Mouse (Mus musculus) layer of hippocampus, adult 9-11 months (tissue): ENCODE measurements at regions not wholly inside any gene's neighbourhood (a gene's known extent, or its start where the extent isn't known, plus 50 kb on each side); places are given as distances from the start of the nearest gene placed in this dataset.
A peak's percentile ranks its signal among the peaks of the same experiment; 100 is the strongest.
"Not testable (repeated sequence)": the region's sequence is repeated elsewhere in the genome, so short reads cannot be mapped to it uniquely, and the experiment has no call there.

Experiments
- DNase-seq: peaks from one replicate; pipeline ENCODE4 v3.0.0; 2022

DNA sequence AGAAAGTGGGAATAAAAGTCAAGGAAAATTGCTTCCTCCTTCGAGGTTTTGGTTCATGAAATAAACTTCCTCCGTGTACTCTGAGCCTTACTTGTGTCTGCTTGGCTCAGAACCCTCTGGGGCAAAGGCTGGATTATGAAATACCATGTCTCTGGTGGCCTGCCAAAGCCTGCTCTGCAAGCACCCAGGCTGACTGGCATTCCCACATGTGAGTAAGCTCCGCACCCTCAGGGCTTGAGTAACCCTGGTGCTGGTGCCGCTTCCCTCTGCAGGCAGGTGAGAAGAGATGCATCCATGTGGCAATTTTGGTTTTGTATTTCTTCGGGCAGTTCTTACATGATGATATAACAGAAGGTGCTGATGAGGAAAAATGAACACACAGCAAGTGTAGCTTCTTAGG is 66.0 kb downstream of the Nr2f2 start:
- no peak for DNase-seq

DNA sequence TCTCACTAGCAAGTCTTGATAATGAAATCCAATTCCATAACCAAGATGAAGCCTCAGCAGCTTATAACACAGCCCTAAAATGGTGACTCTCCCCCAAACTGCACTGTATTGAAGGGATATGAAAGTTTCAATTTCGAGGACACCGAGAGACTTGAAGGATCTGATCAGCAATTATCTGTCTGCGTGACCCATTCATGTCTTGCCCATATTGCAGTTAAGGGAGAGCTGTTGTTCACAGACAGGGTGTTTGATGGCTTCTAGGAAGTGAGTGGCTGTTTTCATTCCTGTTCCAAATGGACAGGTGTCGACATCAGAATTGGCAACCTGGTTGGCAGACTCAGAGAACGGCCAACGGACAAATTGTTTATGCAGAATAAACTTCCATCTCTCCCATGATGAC is 75.1 kb downstream of the Nr2f2 start:
- no peak for DNase-seq

DNA sequence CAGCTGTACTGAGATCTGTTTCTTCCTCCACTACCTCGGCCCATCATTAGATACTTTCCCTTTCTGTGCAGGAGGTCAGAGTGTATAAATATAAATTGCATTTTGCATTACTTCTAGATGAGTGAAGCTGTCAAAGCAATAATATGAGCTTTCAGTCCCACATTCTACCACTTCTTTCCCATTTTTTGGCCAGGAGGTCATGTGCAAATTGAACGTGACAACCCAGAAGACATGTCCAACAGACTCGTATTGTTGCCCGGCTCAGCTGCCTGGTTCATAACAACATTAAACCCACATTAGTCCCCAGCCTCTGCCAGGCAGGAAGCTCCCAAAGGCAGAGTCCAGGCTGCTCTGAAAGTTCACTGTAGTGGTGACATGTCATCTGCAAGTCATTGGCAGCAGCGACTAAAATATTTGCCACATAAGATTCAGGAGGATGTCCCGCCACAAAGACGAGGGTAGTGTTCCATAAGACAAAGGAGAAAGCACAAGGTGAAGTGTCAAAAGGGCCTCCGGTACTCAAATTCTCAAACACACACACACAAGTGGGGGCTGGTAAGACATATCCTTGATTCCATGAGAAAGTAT is 75.7 kb downstream of the Nr2f2 start:
- no peak for DNase-seq

DNA sequence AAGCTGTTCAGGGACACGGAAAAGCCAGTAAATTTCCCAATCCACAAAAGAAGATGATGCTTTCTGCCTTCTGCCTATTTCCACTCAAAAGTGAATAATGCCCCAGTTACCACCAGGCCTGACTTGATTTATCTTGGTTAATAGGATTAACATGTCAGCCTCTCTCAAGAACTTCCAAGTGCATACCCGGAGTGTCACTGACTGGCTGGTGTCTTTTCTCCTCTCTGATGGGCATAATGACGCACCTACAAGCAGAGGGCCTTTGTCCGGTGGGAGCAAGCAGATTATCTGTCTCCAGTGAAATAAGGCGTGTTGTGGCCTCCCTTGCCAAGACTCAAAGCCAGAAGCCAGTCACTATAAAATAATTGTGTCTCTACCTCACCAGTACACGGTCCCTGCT is 76.3 kb downstream of the Nr2f2 start:
- DNase-seq, result no peak

DNA sequence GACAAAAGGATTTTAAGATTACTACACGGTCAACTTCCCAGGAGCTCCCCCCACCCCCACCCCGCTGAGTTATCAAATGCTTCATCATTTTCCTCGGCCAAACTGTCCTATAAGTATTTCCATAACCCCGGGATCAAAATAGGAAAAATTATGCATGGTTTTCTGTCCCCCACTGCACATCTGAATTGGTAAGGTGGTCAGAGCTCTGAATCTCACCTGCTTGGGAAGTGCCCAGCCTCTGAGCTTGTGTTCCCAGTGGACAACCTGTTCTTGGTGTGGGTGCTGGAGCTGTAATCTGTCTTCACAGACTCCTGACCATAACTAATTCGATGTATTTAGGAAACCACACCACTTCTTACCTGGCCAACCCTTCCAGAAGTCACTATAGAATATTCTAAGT is 77.9 kb downstream of the Nr2f2 start:
- no peak for DNase-seq

DNA sequence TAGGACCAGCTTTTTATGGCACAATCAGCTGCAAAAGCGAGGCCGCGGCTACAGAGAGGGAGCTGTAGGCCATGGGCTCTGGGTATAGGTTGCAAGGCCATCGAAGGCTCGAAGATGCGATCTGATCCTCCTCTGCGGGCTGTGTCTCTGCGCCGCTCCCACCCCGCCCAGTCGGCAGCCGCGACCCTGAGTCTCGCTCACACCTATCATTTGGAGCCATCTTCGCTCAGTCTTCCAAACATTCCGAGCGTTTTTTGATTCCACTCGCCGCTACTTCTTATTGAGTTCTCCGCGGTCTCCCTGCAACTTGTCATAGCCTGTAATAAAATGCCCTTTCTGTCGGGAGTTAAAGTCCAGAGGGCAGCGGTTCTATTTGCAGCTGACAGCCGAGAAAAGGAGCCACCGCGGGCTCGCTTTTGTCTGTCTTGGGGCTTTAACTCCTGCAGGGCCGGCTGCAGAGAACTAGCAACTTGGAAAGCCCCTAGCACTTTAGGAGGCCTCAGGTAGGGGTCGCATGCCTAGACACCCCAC is 78.6 kb downstream of the Nr2f2 start:
- DNase-seq, result no peak

DNA sequence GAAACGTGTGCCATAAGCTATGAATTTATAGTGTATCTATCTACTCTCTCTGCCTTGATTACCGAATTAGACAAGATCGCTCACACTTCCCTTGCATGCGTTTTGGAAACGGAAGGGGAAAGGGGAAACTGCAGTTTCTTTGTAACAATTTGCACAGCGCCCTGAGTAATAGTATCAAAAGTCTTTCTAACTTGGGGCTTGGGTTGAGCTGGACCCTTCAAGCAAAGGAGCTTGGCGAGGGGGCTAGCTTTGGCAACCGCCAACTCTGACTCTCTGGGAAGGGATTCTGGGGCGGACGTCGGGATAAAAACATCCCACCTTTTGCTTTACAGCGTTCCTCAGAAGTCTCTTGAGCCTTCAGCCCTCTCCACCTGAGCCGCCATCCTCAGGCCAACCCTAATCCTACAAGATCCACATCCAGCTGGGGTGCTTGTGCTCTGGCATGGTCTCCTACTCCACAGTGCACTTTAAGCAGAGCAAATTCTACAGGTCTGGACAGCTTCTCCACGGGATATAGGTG is 79.6 kb downstream of the Nr2f2 start:
- no peak for DNase-seq

DNA sequence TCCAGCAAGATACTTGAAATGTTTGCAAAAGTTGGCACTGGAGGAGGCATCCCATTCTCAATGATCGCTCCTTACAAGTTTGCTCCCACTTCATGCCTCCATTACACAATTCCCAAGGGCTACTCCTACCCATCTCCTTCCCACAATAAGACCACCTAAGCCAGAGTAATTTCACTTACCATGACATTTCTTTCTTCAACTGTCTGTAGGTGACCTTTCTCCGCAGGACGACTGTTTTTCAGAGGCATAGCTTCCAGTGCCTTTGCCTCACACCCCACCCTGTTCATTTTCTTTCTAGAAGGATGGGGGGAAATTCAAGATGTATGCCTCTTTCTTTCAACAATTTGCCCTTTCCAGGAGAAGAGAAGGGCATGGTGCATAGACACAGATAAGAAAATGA is 81.2 kb downstream of the Nr2f2 start:
- DNase-seq, result no peak

DNA sequence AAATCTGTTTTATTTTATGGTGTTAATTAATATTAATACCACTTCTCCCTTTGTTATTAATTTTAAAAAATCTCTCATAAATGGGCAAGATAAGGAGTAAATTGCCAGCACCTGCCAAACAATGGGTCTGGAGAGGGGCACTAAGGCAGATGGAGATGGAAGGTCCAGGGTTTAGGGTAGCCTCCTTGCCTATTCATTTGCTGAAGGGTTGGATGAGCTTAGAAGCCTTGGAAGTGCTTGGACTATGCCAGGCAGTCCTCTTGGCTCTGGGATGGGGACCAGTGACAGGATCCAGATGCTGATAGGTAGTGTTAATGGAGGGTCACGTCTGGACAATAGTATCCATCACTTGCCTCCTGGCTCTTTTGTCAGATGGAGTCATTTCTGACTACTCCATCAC is 82.7 kb downstream of the Nr2f2 start:
- no peak for DNase-seq

DNA sequence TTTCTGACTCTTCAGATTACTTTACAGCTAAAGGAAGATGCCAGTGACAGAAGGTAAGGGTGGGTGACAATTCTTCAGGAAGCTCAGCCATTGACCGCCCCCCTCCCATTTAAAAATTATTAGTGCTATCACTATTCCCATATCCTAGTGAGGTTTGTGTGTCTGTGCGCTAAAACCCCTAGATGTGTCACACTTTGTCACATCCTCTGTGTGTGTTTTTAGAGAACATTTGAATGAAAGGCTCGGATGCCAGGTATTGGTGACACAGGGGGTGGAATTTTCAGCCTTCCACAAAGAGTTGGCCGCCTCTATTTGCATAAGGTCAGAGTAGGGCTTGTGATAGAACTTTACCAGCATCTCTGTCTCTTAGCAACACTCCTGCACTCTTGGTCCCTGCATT is 83.4 kb downstream of the Nr2f2 start:
- no peak for DNase-seq

DNA sequence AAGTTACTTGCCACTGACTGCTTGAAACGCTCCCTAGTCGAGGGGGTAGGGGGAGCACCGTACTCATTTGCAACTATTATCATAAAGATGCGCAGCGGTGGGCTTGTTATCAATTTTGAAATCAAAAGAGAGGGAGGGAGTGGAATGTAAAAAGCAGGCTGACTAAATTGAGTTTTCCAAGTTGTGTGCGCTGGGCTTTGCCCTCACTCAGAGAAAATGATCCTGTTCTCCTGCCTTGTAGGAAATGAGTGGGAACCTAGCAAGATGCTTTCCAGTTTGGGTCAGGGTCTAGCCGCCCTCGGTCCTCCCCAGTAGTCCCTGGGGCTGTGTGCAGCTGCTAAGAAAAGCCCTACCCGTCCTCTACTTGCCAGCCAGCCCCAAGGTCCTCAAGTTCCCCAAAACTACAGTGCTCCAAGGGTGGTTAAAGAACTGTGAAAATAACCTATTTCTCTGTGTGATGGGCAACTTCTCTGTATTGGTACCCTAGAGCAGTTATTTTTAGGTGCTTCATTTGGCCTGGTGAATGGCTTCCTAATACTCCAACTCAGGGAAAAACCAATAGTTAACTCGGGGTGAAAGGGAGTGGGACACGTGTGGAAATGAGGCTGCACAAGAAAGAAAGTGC is 84.5 kb downstream of the Nr2f2 start:
- no peak for DNase-seq

DNA sequence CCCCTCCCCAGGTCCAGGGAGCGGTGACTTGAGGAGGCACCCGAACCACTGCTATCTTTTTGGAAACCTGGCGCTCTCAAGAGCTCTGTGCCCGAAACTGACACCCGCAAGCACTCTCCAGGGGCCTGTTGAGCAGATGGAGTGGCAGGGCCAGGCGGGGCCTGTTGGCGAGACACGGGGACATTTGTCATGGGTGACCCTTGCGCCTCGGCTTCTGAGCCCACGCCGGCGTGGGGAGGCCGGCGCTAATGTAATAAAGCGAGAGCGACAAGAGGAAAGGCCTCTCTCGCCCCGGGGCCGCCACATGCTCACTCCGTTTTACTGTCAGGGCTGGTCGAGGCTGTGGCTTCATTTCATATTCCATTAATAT is 85.2 kb downstream of the Nr2f2 start:
- no peak for DNase-seq

DNA sequence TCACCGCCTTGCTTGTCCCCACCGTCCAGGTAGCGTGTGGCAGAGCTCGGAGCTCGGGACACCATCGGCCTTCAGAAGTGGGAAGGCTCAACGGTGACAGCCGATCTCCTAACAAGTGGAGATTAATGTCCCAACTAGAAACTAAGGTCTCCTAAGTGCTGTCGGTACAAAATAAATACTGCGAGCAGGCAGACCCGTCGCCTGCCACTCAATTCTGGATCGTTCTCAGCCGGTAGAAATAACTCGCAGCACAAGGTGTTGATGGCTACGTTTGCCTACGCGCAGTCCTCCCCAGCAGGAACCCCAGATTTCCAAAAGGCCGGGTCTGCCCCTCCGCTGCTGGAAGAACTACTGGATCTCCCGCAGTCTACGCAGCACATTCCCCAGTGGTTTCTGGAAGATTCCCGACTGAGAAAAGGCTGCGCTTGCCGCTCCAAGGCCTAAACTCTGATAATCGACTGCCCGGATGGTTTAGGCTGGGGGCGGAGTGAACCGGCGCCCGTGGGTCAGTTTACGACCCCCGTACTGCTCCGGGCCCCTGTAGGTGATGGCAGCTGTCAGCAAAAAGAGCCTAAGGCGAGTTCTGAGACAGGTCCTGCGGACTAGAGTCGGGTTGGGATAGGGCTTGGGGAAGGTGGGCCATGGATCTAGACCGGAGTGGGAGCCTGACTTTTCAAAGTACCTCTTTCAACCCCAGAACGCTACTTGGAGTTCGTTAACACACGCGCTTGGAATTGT is 85.7 kb downstream of the Nr2f2 start:
- no peak for DNase-seq

DNA sequence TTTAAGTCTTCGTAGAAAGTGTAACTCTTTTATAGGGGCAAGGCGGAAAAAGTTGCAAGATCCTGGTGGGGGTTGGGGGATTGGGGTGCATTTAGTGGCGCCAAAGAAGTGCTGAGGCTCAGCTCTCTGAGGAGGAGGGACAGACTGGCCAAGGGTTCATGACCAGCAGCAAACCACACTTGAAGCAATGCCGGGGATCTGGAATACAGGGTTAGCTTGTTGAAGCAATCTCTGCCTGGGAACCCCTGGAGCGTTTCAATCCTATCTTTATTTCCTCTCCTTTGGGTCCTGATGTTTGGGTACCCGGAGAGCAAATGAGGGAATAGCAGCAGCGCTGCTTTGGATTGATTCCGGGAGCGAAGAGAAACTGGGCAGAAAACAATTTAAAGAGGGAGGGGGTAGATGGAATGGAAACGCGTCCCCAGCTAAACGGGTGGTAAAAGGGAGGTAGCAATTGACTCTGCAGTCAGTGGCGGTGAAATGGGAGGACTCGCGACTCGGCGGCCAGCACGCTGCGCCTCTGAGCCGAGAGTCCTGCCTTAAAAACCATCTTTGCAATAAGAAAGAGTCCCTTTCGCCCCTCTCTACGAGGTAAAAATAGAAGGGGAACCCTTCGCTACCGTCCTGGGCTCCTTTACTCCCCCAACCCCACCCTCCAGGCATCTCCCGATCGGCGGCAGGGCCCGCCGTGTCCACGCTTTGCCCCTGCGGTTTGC is 86.5 kb downstream of the Nr2f2 start:
- no peak for DNase-seq

DNA sequence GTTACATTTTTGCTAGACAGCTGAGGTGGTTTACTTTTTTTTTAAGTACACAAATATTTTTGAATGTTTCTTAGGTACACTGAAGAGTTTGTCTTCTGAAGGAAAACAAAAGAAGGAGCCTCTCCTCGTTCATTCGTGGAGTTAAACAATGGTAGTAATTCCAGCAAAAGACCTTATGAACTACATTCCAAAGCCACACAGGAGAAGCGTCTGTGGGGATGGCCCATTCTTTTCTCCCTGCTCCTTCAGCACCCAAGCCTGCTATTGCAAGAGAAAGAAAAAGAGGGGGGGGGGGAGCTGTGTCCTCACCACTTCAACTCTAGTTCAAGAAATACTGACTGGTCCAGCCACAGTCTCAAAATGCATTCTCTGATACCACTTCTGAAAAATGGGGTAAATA is 87.4 kb downstream of the Nr2f2 start:
- no peak for DNase-seq

DNA sequence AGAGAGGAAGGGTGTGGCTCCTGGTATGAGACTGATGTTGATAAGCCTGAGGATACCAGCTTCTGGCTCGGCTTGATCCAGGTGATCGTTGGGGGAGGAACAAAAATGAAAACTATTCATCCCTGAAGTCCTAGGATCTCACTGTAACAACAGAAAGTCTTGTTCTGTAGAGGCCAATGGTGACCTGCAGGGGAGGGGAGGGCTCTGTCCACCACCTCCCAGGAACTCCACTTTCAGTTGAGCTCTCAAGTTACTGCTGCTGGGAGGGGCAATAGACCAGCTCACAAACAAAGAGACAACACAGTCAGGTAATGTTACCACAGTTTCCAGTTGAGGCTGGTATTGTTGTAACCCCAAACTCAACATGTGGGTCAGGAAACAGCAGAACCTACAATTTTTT is 90.5 kb downstream of the Nr2f2 start:
- no peak for DNase-seq

DNA sequence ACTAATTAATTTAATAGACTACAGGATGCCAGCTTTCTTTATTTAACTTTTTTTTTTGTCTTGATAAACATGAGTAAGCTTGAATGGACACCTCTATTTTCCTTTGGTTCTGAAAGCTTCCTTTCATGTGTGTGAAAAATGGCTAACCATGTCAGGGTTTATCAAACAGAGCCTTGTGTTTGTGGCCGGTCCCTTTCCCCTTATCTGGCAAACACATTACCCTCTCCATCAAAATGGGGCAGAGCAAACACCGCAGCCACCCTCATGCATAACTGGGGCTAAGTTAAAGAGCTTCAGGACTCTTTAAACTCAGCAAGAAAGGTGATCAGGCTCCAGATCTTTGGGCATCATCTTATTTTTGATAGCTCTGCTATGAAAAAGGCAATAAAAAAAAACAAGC is 92.2 kb downstream of the Nr2f2 start:
- DNase-seq, result no peak

DNA sequence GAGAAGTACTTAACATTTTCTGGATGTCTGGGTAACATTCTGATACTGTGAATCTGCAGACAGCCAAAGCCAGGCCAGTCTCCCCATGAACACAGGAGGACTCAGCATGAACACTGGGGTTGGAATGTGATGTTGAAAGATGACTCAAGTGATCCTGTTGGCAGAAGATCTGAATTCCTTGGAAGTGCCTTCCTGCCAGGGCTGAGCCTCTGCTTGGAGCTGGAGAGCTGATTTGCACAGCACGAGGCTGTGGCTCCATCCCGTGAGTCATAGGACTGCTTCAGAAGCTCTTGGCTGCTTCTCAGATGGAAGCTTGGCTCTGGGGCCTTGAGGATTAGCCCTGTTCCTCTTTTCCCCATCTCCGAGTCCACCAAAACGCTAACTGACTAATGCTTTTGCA is 99.5 kb downstream of the Nr2f2 start:
- peak; percentile 12 for DNase-seq

DNA sequence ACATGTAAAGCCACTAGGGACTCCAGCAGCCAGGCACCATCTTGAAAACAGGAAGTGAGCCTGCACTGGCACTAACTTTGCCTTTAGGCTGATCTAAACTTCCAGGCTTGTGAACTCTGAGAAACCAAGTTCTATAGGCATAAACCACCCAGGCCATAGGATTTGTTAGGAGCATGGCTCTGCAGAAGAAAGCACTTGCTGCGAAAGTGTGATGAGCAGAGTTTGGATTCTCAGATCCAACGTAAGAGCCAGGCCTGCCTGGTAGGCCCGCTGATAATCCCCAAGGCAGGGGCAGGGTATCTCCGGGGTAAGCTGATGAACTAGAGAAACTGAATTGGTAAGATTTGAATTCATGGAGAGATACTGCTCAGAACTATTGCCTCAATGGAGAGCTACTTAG is 109.7 kb downstream of the Nr2f2 start:
- no peak for DNase-seq

DNA sequence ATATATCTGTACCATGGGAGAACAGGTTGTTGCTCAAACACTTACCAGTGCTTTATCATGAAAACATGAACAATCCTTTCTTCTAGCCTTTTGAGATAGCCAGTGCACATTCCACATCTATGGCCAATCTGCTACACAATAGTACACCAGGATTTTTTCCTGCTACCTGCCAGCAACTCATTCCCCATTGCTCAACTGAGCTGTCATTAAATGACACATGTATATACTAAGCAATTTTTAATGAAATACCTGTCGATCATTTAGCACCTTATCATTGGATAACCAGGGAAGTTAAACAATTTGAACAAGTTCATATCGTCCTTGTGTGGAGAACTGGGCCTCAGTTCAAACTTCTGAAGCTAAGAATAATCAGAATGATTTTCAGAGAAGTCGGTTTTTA is 111.5 kb downstream of the Nr2f2 start:
- DNase-seq, result no peak

DNA sequence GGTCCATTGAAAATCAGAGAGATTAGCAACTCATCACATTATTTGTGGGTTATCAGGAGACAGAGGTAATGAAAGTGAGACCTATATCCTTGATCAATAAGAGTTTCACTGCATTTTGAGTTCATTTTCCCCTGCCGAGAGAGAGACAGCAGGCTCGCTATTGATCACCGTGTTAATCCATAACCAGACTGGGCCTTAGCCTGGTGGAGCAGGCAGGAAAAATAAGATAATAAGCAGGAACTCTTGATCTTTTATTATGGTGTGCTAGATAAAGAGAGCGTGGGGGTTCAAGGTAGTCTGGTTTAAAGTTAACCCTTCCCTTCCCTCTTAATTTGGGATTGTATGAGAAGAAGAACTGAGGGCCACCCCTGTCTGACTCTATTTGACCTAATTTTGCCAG is 113.3 kb downstream of the Nr2f2 start:
- DNase-seq, result no peak

DNA sequence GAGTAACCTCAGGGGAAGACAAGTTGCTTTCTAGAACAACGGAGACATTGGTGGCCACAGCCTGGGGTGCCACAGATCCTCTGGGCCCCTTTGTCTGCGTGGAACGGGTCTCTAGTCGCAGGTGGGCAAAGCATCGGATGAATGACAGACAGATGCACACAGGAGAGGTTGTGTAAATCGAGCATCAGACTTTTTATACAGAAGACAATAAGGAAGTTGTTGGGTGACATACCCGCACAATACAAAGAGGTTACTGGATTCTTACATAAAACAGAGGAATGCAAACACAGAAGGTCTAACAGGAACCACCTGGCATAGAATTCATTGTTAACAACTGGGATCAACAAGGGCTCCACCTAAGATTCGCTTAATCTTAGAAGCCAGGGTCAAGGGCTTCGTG is 127.5 kb downstream of the Nr2f2 start:
- not testable (repeated sequence) for DNase-seq

DNA sequence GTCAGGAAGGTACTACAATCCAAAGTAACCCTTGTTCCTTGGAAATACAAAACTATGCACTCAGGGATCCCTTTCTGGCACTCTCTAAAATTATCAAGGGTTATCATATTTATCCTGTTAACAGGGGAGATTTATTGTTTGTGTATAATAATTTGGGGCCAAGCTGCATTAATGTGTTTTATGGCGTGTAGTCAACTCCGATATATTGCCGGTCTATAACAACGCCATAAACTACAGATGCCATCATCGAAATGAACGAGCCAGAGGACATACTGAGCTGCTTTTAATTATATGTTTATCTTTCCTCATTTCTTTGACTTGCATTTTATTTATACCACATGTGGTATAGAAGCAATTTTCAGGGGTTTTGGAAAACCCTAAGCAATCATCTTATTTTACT is 147.2 kb downstream of the Nr2f2 start:
- DNase-seq, result no peak

DNA sequence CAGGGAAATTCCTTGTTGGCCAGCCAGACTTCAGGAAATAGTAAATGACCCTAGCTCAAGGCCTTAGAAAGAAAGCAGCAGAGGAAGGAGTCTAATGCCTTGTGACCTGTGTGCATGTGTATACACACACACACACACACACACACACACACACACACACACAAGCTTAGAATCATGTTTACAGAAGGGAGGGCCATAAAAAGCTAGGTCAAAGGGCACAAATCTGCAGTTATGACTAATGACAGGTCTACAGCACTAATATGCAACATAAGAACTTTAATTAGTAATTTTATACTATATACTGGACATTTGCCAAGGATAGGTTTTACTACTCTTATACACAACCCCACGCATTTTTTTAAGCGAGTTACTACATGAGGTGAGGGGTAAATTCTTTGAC is 149.4 kb downstream of the Nr2f2 start:
- DNase-seq, result no peak
